Mouse (Mus musculus) cerebellum, adult 2 months (tissue): ENCODE data around the gene Antxrl.

Experiments used
- CTCF ChIP-seq: fragments of 200-500 bp; IDR thresholded peaks from 2 replicates; pipeline ENCODE4 v1.5.1; 2011; ENCODE audit warnings: low read depth, mild to moderate bottlenecking, control low read depth, low read length, moderate library complexity, borderline replicate concordance; ENCODE audit not compliant: insufficient read depth
- POLR2A ChIP-seq: fragments of 200-500 bp; IDR thresholded peaks from 2 replicates; pipeline ENCODE4 v1.6.1; 2011; ENCODE audit warnings: low read length, control low read depth, borderline replicate concordance; ENCODE audit not compliant: insufficient read depth

- TF ChIP-seq CTCF (no peak), POLR2A (no peak)
Observed at GRCm38 (mm10) chr14:34119046-34119723, 66.7 kb downstream of the Antxrl start.
